Mouse (Mus musculus) ES-Bruce4 (cell line): ENCODE measurements around the gene Bcam.
A peak's percentile ranks its signal among the peaks of the same experiment; 100 is the strongest.

ENCODE experiments used
- CTCF ChIP-seq: IDR thresholded peaks from one replicate; pipeline ENCODE4 v1.8.1; 2011; ENCODE audit warnings: low read depth, low read length
- EP300 ChIP-seq: IDR thresholded peaks from 2 replicates; pipeline ENCODE4 v1.6.1; 2011; ENCODE audit warnings: low read depth, low read length; ENCODE audit not compliant: insufficient read depth

- TF ChIP-seq EP300 (peak; percentile 89), CTCF (no peak)
Observed at GRCm38 (mm10) chr7:19742468-19742867, 28.3 kb downstream of the Bcam start.
